Mouse (Mus musculus) heart, adult 2 months (tissue): Measurements from ENCODE around the gene Galnt6.

Experiments
- CTCF ChIP-seq: fragments of 200-600 bp; IDR thresholded peaks from 2 replicates; pipeline ENCODE4 v1.8.1; 2022; ENCODE audit warnings: antibody characterized with exemption, mild to moderate bottlenecking, moderate library complexity
- POLR2A ChIP-seq: fragments of 200-500 bp; IDR thresholded peaks from 2 replicates; pipeline ENCODE4 v1.6.1; 2011; ENCODE audit warnings: mild to moderate bottlenecking, low read depth, low read length, control low read depth; ENCODE audit not compliant: insufficient read depth

GRCm38 (mm10) chr15:100754805-100755497, 25.8 kb upstream of the Galnt6 start:
- TF ChIP-seq CTCF, result peak; percentile 50
- no peak for TF ChIP-seq POLR2A
